Mouse (Mus musculus): Measurements from ENCODE around the gene 4930442H23Rik. TPM values are rescaled to one million over a fixed set of nuclear protein-coding genes. Genes with fewer than 3 reads are reported as not detected.

Gene 4930442H23Rik
- polyA plus RNA-seq, 1 experiment = not detected

DNA sequence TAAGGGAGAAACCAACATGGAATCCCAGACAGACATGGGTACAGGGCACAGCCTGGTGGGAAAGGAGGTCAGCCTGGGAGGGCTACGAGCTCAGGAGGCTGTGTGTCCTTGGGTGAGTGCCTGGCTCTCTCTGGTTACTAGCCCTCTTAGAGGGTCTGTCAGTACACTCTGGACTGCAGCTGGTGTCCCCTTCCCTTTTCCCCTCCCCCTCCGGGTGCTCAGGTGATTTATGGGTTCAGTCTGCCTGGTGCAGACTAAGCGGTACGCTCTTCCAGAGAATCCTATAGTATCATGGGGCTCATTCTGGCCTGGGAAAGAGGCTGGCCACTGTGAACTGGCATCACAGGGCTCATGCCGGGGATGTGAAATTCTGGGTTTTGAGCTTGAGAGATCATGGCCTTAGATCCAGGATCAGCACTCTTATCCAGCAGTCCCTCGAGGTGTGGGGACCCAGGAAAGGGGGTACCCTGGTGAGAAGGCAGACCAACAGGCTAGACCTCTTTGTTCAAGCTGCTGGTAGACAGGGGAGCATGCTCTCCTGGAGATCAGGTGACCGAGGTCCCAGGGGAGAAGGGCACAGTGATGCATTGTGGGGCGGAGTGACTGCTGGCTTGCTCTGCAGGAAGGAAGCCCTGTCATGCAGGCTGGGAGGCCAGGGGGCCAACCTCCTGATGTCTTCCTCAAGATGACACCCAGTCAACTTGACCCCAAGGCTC lies 21.9 kb downstream of the 4930442H23Rik start:
- no peak for DNase-seq
- Histone ChIP-seq H3K4me3 (replicated peaks; ENCODE audit: insufficient read depth, low read depth, low read length) (no peak overlapping the region), H3K27me3 (ENCODE audit: control insufficient read depth, insufficient read depth, low read length) (no peaks in the 10 kb centered on the region), H3K4me1 (ENCODE audit: control insufficient read depth, insufficient read depth, low read length) (peaks cover 51% of the 10 kb centered on the region), H3K27ac (ENCODE audit: insufficient read depth, low read length) (no peak overlapping the region)
- WGBS = 83% methylated on average over 8 of the region's 8 CpGs
- TF ChIP-seq CTCF (IDR thresholded peaks at IDR 0.05; ENCODE audit: borderline replicate concordance, insufficient read depth, low read depth, low read length) (no peak), POLR2A (IDR thresholded peaks at IDR 0.05; ENCODE audit: borderline replicate concordance, insufficient read depth, low read length) (no peak)

DNA sequence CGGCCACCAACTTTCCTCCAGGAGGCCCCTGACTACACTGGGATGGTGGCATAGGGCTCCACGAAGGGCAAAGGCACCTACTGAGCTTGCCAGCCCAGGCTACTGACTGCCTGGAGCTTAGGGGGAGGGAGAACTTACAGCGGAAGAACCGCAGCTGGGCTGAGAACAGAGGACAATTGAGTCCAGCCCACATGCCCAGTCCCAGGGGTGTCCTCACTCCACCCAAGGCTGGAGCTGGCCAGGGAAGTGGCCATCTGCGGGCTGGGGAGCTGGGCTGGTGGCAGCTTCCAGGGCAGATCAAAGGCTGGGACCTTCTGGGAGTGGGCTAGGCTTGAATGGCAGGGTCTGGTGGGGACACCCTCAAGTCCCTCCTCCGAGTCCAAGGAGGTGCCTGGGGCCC lies 28.9 kb downstream of the 4930442H23Rik start:
- no peak for DNase-seq
- no peaks in the 10 kb centered on the region for H3K27me3 ChIP-seq (ENCODE audit: control insufficient read depth, insufficient read depth, low read length)
- H3K27ac ChIP-seq (ENCODE audit: insufficient read depth, low read length) = peak overlapping the region; percentile 60; the same call in 1 of the 2 replicates
- H3K4me1 ChIP-seq (ENCODE audit: control insufficient read depth, insufficient read depth, low read length) = peaks cover 6% of the 10 kb centered on the region
- no peak overlapping the region for H3K4me3 ChIP-seq (replicated peaks; ENCODE audit: insufficient read depth, low read depth, low read length)
- TF ChIP-seq POLR2A (IDR thresholded peaks at IDR 0.05; ENCODE audit: borderline replicate concordance, insufficient read depth, low read length) (no peak), CTCF (IDR thresholded peaks at IDR 0.05; ENCODE audit: borderline replicate concordance, insufficient read depth, low read depth, low read length) (no peak)
- 46% methylated on average over 6 of the region's 6 CpGs for WGBS

DNA sequence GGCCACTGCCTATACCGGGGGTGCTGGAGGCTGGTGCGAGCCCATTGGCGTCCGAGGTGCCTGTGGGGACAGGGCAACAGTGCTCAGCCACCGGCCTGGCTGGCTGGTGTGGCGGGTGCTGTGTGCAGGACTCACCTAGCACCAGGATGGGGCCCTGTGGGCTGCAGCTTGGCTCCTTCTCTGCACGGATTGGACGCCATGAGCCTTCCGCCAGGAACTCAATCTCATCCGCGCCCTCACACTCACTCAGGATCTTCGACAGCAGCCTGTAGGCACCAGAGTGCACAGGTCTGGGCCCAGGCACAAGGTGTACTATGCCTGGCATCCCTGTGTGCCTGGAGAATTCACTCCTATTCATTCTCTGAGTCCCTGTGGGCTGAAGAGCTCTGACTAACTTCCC lies 29.3 kb downstream of the 4930442H23Rik start:
- 86% methylated on average over 12 of the region's 12 CpGs for WGBS
- H3K27me3 ChIP-seq (ENCODE audit: control insufficient read depth, insufficient read depth, low read length) = no peaks in the 10 kb centered on the region
- TF ChIP-seq CTCF (IDR thresholded peaks at IDR 0.05; ENCODE audit: borderline replicate concordance, insufficient read depth, low read depth, low read length) = no peak
- TF ChIP-seq POLR2A (IDR thresholded peaks at IDR 0.05; ENCODE audit: borderline replicate concordance, insufficient read depth, low read length) = no peak
- DNase-seq = no peak
- H3K27ac ChIP-seq (ENCODE audit: insufficient read depth, low read length) = no peak overlapping the region
- no peak overlapping the region for H3K4me3 ChIP-seq (replicated peaks; ENCODE audit: insufficient read depth, low read depth, low read length)
- 0 out of 2 replicates have a peak, but pooled peaks cover 4% of the 10 kb centered on the region for H3K4me1 ChIP-seq (ENCODE audit: control insufficient read depth, insufficient read depth, low read length)

DNA sequence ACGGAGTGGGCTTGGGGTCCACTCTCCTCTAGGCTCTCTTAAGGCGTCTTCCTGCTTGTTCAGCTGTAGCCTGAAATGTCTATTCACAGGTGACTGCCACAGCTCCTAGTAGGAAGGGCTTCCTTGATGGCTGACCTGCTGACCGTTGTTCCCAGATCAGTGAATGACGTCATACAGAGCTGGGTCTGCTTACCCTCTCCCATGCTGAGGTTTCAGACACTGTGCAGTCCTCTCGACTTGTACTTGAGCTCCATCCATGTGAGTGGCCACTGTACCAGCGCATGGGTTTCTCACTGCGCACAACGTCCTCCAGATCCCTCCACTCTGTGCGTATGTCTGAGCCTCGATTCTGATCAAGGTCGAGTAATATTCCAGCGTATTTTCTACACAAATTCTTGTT lies 31.0 kb downstream of the 4930442H23Rik start:
- TF ChIP-seq POLR2A (IDR thresholded peaks at IDR 0.05; ENCODE audit: borderline replicate concordance, insufficient read depth, low read length) (no peak), CTCF (IDR thresholded peaks at IDR 0.05; ENCODE audit: borderline replicate concordance, insufficient read depth, low read depth, low read length) (no peak)
- Histone ChIP-seq H3K4me3 (replicated peaks; ENCODE audit: insufficient read depth, low read depth, low read length) (no peak overlapping the region), H3K27ac (ENCODE audit: insufficient read depth, low read length) (no peak overlapping the region), H3K4me1 (ENCODE audit: control insufficient read depth, insufficient read depth, low read length) (0 out of 2 replicates have a peak, but pooled peaks cover 4% of the 10 kb centered on the region), H3K27me3 (ENCODE audit: control insufficient read depth, insufficient read depth, low read length) (no peaks in the 10 kb centered on the region)
- WGBS = 54% methylated on average over 12 of the region's 12 CpGs
- DNase-seq = no peak

DNA sequence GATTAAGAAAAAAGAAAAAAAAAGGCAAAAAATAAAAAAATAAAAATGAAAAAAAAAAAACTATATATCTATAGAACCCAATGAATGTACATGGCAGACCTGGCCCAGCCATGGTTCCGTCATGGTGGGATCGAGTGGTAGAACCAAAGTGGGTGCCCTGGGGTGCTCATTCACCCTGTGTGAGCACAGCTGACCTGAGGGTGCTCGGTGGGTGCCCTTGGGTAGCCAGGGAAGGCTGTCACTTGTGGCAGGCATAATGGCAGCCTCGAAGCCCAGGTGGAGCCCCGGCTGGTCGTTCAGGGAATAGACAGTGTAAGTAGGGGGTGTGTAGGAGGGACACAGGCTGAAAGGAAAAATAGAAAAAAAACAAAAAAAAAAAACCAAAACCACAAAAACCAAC lies 32.4 kb downstream of the 4930442H23Rik start:
- TF ChIP-seq POLR2A (IDR thresholded peaks at IDR 0.05; ENCODE audit: borderline replicate concordance, insufficient read depth, low read length) (no peak), CTCF (IDR thresholded peaks at IDR 0.05; ENCODE audit: borderline replicate concordance, insufficient read depth, low read depth, low read length) (no peak)
- 52% methylated on average over 6 of the region's 6 CpGs for WGBS

DNA sequence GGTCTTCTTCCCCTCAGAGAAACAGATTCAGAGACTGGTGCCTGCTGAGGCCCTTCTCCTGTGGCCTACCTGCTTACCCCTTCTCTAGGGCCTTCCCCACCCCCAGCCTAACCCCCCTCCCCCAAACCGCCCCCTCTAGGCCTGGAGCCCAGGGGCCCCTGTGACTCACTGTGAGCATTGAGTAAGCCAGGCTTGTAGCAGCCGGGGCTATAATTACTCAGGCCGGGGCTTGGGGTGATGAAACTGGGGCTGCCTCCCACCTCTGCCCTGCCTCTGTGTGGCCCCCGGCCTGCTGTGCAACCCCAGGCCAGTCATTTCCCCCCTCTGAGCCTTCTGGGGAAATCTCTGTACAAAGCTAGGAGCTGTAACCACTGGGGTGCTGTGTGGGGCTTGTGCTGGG lies 37.4 kb downstream of the 4930442H23Rik start:
- Histone ChIP-seq H3K4me1 (ENCODE audit: control insufficient read depth, insufficient read depth, low read length) (peaks cover 46% of the 10 kb centered on the region), H3K27ac (ENCODE audit: insufficient read depth, low read length) (no peak overlapping the region), H3K4me3 (replicated peaks; ENCODE audit: insufficient read depth, low read depth, low read length) (no peak overlapping the region), H3K27me3 (ENCODE audit: control insufficient read depth, insufficient read depth, low read length) (no peaks in the 10 kb centered on the region)
- 77% methylated on average over 4 of the region's 4 CpGs for WGBS
- TF ChIP-seq POLR2A (IDR thresholded peaks at IDR 0.05; ENCODE audit: borderline replicate concordance, insufficient read depth, low read length) (no peak), CTCF (IDR thresholded peaks at IDR 0.05; ENCODE audit: borderline replicate concordance, insufficient read depth, low read depth, low read length) (no peak)
- DNase-seq = no peak

More for the DNA sequence above, 32.4 kb downstream of the 4930442H23Rik start:
- 0 out of 2 replicates have a peak, but pooled peaks cover 8% of the 10 kb centered on the region for H3K4me1 ChIP-seq (ENCODE audit: control insufficient read depth, insufficient read depth, low read length)
- H3K27ac ChIP-seq (ENCODE audit: insufficient read depth, low read length) = no peak overlapping the region
- H3K4me3 ChIP-seq (replicated peaks; ENCODE audit: insufficient read depth, low read depth, low read length) = no peak overlapping the region
- DNase-seq = no peak
- H3K27me3 ChIP-seq (ENCODE audit: control insufficient read depth, insufficient read depth, low read length) = no peaks in the 10 kb centered on the region

DNA sequence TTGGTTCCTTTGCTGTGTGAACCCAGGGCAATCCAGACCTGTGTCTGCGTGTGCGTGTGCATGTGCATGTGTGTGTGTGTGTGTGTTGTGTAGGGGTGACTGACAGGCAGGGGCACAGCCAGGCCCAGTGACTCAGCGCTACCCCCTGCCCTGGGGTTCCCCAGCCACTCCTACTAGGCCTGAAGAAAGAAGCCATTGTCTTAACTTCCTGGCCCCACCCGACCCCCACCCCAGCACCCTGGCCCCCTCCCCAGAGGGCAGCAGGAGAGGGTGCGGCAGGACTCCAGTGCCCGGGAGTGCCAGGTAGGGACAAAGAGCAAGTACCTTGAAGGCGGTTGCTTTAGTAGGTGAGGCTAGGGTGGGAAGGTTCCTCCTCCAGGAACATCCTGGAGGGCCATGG lies 37.9 kb downstream of the 4930442H23Rik start:
- WGBS = 63% methylated on average over 7 of the region's 7 CpGs
- DNase-seq = no peak
- Histone ChIP-seq H3K4me1 (ENCODE audit: control insufficient read depth, insufficient read depth, low read length) (peaks cover 46% of the 10 kb centered on the region), H3K27ac (ENCODE audit: insufficient read depth, low read length) (no peak overlapping the region), H3K27me3 (ENCODE audit: control insufficient read depth, insufficient read depth, low read length) (no peaks in the 10 kb centered on the region), H3K4me3 (replicated peaks; ENCODE audit: insufficient read depth, low read depth, low read length) (no peak overlapping the region)
- no peak for TF ChIP-seq CTCF (IDR thresholded peaks at IDR 0.05; ENCODE audit: borderline replicate concordance, insufficient read depth, low read depth, low read length)
- no peak for TF ChIP-seq POLR2A (IDR thresholded peaks at IDR 0.05; ENCODE audit: borderline replicate concordance, insufficient read depth, low read length)

DNA sequence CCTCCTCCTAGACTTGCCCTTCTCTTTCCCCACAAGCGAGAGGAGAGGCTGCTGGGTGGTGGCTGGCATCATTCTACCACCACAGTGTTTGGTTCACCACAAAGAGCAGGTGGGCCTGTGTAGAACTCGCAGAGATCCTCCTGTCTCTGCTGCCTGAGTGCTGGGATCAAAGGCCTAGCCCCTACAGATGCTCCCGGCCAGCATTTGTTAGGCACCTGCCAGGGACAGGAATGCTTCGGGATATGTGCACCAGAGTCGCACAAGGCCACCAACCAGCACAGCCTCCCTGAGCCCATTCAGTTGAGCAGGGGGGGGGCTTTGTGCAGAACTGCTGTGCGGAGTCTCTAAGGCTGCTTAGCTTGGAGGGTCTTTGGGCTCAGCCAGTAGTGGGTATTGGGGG lies 38.3 kb downstream of the 4930442H23Rik start:
- Histone ChIP-seq H3K27ac (ENCODE audit: insufficient read depth, low read length) (no peak overlapping the region), H3K4me3 (replicated peaks; ENCODE audit: insufficient read depth, low read depth, low read length) (no peak overlapping the region), H3K27me3 (ENCODE audit: control insufficient read depth, insufficient read depth, low read length) (no peaks in the 10 kb centered on the region), H3K4me1 (ENCODE audit: control insufficient read depth, insufficient read depth, low read length) (peaks cover 46% of the 10 kb centered on the region)
- no peak for DNase-seq
- WGBS = 66% methylated on average over 6 of the region's 6 CpGs
- TF ChIP-seq POLR2A (IDR thresholded peaks at IDR 0.05; ENCODE audit: borderline replicate concordance, insufficient read depth, low read length) (no peak), CTCF (IDR thresholded peaks at IDR 0.05; ENCODE audit: borderline replicate concordance, insufficient read depth, low read depth, low read length) (no peak)

All from cerebellum, adult 2 months (tissue).